Mouse (Mus musculus) bone marrow, adult 2 months (tissue): ENCODE data around the gene Jak1. TPM values are rescaled to one million over a fixed set of nuclear protein-coding genes. Genes with fewer than 3 reads are reported as not detected.
A peak's percentile ranks its signal among the peaks of the same experiment; 100 is the strongest.

ENCODE experiments used
- H3K27ac ChIP-seq: fragments of 200-500 bp; 2 replicates; pipeline ENCODE4 v1.5.1; 2012; ENCODE audit warnings: low read depth, mild to moderate bottlenecking, control low read depth, inconsistent platforms, low read length; ENCODE audit not compliant: control insufficient read depth, poor library complexity, insufficient read depth
- H3K4me1 ChIP-seq: fragments of 200-500 bp; 2 replicates; pipeline ENCODE4 v1.6.1; 2011; ENCODE audit warnings: low read length; ENCODE audit not compliant: control insufficient read depth, insufficient read depth
- H3K4me3 ChIP-seq: fragments of 200-500 bp; replicated peaks from 2 replicates; pipeline ENCODE3; 2011; ENCODE audit warnings: mild to moderate bottlenecking, low read depth, low read length, control low read depth; ENCODE audit not compliant: control insufficient read depth
- CTCF ChIP-seq: fragments of 200-500 bp; IDR thresholded peaks from 2 replicates; pipeline ENCODE4 v1.5.1; 2011; ENCODE audit warnings: low read length, control low read depth; ENCODE audit not compliant: control insufficient read depth, insufficient read depth
- POLR2A ChIP-seq: fragments of 200-500 bp; IDR thresholded peaks from 2 replicates; pipeline ENCODE4 v1.6.1; 2011; ENCODE audit warnings: low read depth, mild to moderate bottlenecking, control low read depth, low read length, borderline replicate concordance; ENCODE audit not compliant: control insufficient read depth
- WGBS: fragments of 180-500 bp; shearing (Covaris S2); methylation state at CpG from one replicate; pipeline ENCODE4 v1.1.7; 2018; 5-methylcytosine and 5-hydroxymethylcytosine counted together
- polyA plus RNA-seq: library from polyadenylated mRNA; stranded (reverse); fragments of >200 nt; gene quantifications from 2 replicates; pipeline ENCODE4 v1.2.4, GENCODE M21; 2011; ENCODE audit warnings: low replicate concordance; ENCODE audit not compliant: missing spikeins, insufficient read depth, insufficient read length

The Jak1 gene
- polyA plus RNA-seq, 1 experiment = 44.7 TPM

DNA sequence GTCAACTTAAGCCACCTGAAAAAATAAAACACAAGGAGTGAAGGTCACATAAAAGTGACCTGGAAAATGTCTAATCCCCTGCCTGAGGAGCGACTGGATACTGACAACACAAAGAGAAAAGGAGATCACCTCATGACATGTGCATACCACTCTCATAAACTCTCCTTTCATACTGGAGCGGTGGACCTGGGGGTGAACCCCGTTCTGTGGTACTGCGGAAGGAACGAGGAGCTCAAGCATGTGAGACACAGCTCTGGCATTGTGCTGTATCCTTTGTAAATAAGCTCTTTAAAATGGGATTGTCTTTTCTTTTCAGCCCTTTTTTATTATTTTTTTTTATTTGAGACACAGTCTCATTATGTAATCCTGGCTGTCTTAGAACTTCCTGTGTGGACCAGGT is 84.4 kb downstream of the Jak1 start:
- peaks cover 4% of the 10 kb centered on the region; the same call in 1 of the 2 replicates for H3K4me1 ChIP-seq
- 90% methylated on average over 5 of the region's 5 CpGs for WGBS
- no peak overlapping the region for H3K27ac ChIP-seq
- H3K4me3 ChIP-seq = no peak overlapping the region
- TF ChIP-seq POLR2A = no peak
- TF ChIP-seq CTCF = no peak

DNA sequence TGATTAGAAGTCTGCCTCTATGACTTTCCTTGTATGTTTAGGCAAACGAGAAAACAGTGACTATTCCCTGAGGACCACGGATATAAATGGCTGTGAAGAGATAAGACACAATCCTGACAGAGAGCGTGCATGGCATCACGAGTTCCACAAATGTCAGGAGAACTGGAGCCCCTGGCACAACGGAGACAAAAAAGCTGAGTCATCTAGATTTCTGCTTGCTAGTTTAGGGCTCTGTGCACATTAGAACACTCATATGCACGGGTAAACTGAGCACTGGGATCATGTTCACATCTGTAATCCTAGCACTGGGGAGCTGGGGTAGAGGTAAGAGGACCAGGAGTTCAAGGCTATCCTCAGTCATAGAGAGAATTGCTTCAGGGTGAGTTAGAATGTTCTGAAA is 85.2 kb downstream of the Jak1 start:
- Histone ChIP-seq H3K4me1 (peaks cover 1% of the 10 kb centered on the region; the same call in 1 of the 2 replicates), H3K27ac (no peak overlapping the region), H3K4me3 (no peak overlapping the region)
- 43% methylated on average over 6 of the region's 6 CpGs for WGBS
- TF ChIP-seq POLR2A (no peak), CTCF (no peak)

DNA sequence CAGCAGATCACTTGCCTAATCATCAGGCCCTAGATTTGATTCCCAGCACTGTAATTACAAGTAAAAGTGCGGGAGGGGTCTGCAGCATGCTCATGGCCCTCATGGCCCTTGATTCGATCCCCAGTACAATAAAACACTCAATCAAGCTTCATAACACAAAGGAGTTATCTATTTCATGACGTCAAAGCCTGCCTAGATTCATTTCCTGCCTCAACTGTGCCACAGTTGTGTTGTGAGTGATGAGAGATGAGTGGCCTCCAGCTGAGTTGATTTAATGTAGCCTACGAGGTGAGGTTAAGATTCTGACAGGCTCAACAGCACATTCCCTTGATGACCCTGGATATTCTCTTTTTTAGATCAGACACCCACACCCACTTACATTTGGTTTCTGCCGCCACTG is 86.0 kb downstream of the Jak1 start:
- no peak overlapping the region for H3K4me3 ChIP-seq

DNA sequence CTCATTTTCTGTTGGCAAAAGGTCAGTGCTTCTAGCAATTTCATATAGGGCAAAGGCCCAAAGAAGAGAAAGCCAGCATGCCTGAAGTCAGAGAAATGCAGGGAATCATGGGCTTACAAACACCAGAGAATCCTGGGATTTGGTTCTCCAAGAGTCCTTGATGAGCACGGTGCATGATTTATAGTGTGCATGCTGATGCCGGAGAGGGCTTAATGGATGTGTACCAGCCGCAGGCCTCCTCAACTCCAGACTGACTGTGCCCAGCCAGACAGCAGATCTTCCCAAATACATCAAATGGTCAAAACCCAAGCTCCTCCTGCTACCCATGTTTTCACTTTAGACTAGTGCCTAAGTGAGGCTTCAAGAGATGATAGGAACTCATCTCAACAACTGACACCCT is 87.3 kb downstream of the Jak1 start:
- H3K4me3 ChIP-seq = no peak overlapping the region
- TF ChIP-seq CTCF (no peak), POLR2A (no peak)
- peaks cover 5% of the 10 kb centered on the region; the same call in 1 of the 2 replicates for H3K4me1 ChIP-seq
- WGBS = 97% methylated on average over 3 of the region's 3 CpGs
- no peak overlapping the region for H3K27ac ChIP-seq

More for the DNA sequence above, 86.0 kb downstream of the Jak1 start:
- Histone ChIP-seq H3K27ac (no peak overlapping the region), H3K4me1 (peaks cover 1% of the 10 kb centered on the region; the same call in 1 of the 2 replicates)
- WGBS = 84% methylated on average over 5 of the region's 5 CpGs
- TF ChIP-seq POLR2A (no peak), CTCF (no peak)

DNA sequence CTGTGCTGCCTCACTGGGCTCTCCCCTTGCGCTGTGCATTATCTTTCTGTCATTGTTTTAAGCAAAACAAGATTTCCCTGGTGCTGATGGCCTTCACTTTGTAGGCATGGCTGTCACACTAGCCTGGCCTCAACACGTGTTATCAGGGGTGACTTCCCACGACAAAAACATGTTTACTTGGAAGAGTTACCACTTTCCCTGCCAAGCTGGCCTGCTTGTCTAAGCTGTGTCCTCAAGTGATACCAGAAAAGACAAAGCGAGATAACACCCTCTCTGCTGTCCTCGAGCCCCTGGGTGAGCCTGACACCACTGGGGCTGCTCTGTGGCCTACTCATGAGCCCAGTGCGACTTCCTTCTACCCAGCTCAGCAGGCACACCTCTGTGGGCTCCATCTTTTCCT is 89.0 kb downstream of the Jak1 start:
- TF ChIP-seq POLR2A = no peak
- TF ChIP-seq CTCF = no peak
- Histone ChIP-seq H3K4me1 (peaks cover 4% of the 10 kb centered on the region), H3K27ac (peak overlapping the region; percentile 22; the same call in 1 of the 2 replicates), H3K4me3 (no peak overlapping the region)
- 69% methylated on average over 6 of the region's 6 CpGs for WGBS

DNA sequence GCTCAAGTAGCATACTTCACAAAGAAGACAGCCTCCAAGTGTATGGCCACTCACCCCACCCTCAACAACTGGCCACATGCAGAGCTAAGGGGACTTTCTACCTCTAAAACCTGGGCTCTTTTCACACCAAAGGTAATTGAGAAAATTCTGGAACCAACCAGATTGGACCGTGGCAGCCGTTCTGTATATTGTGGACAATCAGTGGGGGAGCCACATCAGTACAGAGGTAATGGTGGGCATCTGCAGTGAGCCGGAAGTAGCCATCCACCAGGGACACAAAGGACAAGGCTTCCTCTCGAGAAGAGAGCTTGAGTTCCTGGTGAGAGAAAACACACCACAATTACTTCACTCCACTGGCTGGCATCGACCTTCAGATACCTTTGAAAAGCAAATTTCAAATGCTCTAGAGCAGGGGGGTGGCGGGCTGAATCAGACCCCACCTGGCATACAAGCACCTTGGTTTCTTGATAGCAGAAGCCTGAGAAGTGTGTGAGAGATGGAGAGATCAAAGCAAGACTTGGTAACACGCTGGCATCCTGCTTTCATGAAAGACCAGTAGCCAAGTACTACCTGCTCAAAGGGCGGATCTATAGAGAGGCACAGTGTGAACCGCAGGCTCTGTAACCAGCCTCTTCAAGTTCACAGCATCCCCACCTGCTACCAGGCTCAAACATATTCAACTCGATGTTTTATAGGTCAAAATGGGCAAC is 90.0 kb downstream of the Jak1 start:
- no peak for TF ChIP-seq CTCF
- WGBS = 84% methylated on average over 10 of the region's 10 CpGs
- Histone ChIP-seq H3K4me3 (no peak overlapping the region), H3K27ac (no peak overlapping the region; the same call in 1 of the 2 replicates), H3K4me1 (peaks cover 6% of the 10 kb centered on the region)

DNA sequence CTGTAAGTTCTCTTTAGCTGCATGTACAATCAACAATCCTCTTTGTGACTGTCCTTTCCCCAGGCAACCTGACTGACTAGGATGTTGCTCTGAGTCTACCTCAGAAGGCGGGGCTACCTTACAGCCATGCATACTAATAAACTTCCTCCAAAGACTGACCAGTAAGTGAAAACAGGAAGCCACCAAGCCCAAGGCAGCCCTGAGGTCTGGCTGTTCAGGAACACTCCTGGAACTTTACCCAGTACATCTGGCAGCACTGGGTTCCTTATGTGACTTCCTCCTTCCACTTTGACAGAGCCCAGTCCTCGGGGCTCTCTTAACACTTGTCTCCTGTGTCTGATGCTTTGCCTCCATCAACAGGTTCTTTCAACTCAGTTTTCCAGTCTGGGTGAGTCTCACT is 92.3 kb downstream of the Jak1 start:
- WGBS = 20% methylated on average over 2 of the region's 2 CpGs
- TF ChIP-seq CTCF (no peak), POLR2A (no peak)
- Histone ChIP-seq H3K27ac (no peak overlapping the region), H3K4me3 (no peak overlapping the region), H3K4me1 (peaks cover 6% of the 10 kb centered on the region)

DNA sequence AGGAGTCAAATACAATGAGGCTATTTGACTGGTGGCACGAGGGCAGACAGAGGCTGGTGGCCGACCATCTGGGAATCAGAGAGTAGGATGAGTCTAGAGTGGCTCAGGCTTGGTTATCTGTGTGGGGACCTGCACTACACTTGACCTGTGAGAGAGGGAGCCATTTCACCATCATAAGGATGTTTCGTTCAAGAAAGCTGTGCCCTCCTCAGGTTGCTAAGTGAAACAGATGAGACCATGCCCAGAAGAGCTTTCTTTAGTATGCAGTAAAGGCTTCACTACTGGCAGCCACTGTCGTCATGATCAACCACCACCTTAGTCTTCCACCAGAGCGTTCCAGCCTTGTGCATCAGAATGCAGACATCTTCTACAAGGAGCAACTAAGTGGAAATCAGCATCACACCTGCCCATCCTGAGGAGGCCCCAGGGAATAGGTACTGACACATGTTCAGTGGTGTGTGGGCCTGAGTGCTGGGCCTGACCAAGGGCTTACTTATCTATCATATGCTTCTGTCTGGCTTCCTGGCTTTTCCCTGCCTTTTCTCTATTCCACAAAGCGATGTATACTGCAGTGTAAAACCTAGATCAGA is 96.8 kb downstream of the Jak1 start:
- peak; percentile 63 for TF ChIP-seq CTCF
- no peak for TF ChIP-seq POLR2A
- H3K27ac ChIP-seq = no peak overlapping the region
- H3K4me1 ChIP-seq = peaks cover 2% of the 10 kb centered on the region
- WGBS = 41% methylated on average over 6 of the region's 6 CpGs
- no peak overlapping the region for H3K4me3 ChIP-seq

DNA sequence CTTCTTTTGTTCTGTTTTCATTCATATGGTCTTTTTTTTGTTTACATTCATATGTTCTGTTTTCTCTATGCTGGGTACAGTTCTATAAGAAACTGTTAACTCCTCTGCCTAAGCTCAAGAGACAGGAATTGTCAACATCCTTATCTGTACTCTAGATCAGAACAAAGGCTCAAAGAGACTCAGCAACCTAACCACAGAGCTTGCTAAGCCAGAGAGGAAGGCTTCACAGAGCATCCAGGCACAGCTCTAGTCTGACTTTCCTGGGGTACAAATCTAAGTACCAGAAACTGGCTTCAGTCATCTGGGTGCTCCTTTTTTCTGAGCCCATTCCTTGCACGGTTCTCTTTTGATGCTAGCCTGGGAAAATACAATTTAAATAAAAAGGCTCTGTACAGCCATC is 97.3 kb downstream of the Jak1 start:
- WGBS = 69% methylated on average over 1 of the region's 1 CpGs
- TF ChIP-seq CTCF = no peak
- TF ChIP-seq POLR2A = no peak
- H3K27ac ChIP-seq = no peak overlapping the region

More for the DNA sequence above, 97.3 kb downstream of the Jak1 start:
- H3K4me3 ChIP-seq = no peak overlapping the region
- H3K4me1 ChIP-seq = peaks cover 2% of the 10 kb centered on the region
